Mouse (Mus musculus) retina, embryonic 14.5 days (tissue): ENCODE data around the gene Batf.
A peak's percentile ranks its signal among the peaks of the same experiment; 100 is the strongest.

ENCODE experiments used
- DNase-seq: peaks from one replicate; pipeline ENCODE4 v3.0.0-alpha.2; 2015; ENCODE audit warnings: low spot score

Gene Batf

DNA sequence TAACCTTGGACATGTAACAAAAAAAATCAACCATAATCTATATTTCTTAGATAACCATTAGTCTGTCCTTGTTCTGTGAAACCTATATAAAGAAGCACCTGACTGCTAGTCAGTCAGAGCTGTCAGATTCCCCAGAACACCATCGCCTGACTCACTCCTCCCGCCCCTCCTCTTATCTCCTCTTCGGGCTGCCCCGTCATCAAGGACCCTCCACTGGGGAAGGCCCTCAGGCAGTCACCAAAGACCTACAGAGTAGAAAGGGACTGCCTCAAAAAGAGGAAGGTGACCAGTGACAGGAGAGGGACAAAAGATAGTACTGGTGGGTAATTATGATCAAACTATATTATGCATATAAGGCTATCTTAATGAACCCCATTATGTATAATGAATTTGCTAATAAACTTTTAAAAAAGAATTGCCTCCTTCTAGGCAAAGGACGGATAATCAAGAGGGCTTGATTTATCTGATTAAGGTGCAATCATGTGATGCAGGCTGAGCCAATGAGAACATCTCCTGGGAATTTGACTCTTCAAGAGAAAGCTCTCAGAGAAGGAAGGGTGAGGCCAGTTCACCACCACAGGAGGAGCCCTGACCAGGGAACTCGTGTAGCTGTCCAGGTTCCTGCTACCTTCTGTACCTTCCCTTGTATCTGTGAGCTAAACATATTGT is 40.4 kb downstream of the Batf start:
- DNase-seq, result no peak

DNA sequence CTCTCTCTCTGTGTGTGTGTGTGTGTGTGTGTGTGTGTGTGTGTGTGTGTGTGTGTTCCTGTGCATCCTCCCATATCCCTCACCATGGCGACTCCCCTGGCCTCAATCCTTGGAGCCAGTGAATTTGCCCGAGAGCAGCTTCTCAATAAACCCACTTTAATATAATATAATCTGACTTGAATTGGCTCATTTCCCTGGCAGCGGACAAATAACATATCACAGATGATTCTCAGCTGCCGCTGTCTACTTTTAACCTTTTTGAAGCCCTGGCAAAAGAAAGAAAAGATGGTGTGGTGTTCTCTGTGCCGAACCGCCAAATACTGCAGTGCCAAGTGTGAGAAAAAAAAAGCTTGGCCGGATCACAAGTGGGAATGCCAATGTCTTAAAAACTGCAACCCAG is 41.7 kb downstream of the Batf start:
- DNase-seq, result no peak

DNA sequence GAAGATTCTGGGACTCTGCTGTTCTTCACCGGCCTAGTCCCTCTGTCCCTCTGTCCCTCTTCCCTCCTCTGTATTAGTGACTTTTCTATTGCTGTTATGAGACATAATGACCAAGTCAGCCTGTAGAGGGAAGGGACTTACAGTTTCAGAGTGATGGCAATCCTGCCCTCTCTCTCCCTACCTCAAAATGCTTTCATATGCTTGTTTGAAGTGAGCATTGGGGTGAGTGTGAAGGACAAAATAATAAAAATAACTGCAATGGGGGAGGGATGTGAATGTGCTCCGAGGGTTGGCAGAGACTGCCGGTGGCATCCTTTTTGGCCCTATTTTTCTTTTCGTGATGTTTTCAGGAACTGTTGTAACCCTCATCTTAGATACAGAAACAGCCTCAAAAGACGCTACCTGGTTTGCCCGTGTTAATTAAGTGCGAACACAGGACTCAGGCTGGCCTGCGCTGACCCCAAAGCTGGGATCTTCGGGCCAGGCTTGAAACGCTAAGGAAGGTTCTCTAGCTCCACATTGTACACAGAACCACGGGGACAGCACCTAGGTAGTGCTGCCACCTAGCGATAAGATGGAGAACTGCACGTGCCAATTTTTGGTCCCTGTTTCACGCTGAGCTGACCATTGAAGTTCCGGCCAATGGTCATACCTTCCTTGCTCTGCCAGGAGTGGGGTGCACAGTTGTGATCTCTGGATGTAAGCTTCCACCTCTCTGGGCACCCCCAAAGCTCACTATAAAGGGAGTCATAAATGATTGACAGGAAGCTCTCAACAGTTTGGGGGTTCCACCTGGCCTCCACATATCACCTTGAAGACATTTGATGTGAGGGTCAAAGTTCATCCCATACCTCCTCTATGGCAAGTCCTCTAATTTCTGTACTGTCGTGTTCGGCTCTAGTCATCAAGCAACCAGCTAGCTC is 42.8 kb downstream of the Batf start:
- peak; percentile 88 for DNase-seq

DNA sequence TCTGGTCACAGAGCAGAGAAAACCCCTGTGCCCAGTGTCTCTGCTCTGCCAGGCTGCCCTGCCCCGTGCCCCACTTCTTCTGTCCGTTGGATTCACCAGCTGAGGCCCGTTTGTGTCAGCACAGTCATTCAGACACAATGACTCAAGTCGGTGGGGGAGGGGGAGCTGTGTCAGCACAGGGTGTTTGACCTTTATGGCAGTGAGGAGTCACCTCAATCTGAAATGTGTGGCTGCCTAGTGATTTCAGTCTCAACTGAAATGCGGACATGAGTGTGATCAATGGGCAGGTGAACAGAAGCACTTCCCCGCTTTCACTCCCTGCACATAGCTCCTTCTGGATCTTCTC is 43.4 kb downstream of the Batf start:
- no peak for DNase-seq

DNA sequence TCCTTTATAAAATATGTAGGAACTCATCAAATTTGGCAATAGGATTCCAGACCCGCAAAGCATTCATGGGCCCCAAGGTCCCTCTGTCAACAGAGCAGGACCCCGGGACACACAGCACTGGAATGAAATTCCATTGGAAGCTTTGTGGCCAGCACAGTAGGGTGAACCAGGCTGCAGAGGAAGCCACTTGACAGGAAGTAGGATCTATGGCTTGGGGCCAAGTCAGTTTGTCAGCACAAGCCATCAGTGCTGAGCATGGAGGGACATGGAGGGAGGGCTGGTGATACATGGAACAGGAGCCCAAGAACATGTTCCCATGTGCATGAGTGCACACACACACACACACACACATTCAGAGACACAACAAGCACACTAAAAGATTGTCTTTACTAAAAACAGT is 49.7 kb downstream of the Batf start:
- no peak for DNase-seq

DNA sequence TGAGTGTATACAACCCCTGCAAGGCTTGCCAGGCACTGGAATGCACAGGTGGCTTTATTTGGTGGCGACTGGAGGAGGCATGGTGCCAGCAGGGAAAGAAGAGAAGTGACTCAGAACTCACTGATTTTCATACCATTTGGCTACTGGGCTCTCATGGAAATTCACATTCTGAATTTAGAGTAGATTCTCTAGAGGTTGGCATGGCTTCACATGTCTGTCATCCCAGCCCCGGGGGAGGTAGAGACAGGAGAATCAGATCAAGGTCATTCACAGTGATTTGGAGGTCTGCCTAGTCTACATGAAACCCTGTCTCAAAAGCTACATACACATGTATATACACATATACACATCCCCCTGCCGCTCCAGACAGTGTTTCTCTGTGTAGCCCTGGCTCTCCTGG is 50.5 kb downstream of the Batf start:
- DNase-seq, result no peak

DNA sequence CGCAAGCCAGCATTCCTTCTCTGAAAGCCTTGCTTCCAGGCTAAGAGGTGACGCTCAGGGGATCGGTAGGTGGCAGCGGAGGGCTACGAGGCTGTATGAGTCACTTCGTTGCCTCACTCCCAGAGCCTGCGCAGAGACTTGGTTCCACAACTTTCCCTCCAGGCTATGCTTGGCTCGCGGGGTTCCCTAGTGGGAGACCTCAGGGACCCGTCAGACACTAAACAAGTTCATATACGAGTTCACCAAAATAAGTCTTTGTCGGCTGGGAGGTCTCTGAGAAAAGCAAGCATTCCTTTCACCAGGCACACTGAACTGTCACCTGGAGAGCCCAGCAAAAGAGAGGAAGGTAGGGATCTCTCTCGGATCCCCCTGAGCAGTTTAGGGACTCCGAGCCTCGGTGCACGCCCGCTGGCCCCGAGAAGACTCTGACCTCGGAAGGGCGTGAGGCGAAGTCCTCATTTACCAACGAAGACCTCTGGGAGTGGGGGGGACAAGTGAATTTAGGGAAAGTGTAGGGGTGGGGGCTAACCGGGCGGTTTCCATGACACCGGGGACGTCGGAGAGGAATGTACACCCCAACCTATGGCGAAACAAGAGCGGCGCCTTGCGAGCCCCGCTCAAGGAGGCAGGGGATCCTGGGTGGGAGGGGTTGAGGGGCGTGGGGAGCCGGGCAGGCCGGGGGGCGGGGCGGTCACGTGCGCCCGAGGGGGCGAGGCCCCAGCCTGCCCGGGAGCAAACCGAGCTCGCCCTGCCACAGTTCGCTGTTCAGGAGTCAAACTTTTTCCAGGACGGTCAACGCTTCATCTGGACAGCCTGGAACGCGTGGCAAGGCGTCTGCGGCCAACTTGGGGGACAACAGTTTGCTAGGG is 59.6 kb downstream of the Batf start, which contains the start of gene Flvcr2:
TSS of gene Flvcr2 (plus strand) at position 713 of the 869 bp plus-strand sequence.
- DNase-seq, result peak; percentile 81

DNA sequence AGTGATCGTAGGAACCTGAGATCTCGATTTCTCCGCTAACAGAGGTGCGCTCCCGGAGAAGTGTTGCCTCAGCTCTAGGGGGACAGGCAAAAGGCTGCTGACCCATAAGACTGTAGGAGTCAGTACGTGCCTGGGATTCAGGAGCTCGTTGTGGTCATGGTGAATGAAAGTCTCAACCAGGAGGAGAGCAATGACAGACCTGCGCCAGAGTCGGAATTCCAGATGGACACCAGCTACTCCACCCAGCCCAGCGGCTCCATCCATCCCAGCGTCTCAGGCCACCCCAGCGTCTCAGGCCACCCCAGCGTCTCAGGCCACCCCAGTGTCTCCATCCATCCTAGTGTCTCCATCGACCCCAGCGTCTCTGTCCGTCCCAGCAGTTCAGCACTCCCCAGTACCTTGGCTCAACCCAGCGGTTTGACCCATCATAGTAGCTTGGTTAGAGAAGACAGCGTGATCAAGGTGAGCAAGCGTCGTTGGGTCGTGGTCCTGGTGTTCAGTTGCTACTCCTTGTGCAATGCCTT is 60.3 kb downstream of the Batf start:
- DNase-seq, result no peak

DNA sequence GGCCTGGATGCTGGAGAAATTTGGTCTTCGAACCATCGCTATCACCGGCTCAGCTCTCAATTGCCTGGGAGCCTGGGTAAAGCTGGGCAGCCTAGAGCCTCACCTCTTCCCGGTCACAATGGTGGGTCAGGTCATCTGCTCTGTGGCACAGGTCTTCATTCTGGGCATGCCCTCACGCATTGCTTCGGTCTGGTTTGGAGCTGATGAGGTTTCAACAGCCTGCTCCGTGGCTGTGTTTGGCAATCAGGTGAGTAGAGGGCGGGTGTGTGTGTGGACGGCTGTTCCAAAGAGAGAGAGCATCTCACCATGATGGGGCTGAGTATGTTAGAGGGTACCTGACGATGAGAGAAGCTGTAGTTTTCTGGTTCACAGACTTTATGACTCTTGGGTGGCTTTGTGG is 60.9 kb downstream of the Batf start:
- no peak for DNase-seq

DNA sequence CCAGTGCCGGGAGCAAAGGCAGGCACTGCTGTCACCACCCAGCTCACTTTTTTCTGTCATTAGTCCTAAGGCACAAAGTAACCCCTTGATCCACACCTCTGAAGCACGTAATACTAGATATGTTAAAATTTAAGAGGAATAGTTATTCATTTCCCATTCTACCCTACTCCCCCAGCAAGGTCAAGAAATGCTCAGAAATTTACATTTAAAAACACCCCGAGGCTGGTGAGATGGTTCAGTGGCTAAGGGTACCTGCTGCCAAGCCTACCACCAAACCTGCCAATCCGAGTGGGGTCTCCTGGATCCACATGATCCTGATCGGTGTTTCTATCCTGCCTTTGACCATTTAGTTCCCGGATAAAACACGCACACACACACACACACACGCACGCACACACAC is 63.4 kb downstream of the Batf start:
- DNase-seq, result no peak

DNA sequence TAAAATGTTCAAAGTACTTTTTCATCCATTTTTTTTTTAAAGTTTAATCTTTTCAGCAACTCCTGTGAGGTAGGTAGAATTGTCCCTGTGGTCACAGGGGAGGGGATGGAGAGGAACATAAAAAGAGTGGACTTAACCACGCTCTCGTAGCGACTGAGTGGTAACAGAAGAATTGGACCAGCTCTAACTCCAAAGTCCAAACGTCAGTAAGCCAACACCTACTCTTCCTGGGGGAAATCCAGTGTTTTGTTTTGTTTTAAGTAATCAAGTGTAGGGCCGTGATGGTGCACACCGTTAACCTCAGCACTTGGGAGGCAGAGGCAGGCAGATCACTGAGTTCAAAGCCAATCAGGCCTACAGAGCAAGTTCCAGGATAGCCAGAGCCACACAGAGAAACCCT is 65.6 kb downstream of the Batf start:
- no peak for DNase-seq

DNA sequence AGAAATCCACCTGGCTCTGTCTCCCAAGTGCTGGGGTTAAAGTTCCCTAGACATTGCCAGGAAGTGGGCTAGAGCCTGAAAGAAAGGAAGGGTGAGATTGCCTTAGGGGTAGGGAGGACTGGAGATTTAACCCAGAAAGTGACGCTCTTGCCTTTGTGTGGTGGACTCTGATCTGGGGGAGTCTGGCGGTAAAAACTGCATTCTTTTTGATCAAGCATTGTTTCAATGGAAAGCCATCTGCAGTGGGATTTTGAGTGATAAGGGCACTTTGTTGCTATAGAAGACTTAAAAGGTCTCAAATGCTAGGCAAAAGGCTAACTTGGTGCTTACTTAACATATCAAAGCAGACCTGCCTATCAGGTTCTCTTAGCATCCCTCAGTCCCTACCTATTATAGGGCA is 66.8 kb downstream of the Batf start:
- DNase-seq, result no peak

DNA sequence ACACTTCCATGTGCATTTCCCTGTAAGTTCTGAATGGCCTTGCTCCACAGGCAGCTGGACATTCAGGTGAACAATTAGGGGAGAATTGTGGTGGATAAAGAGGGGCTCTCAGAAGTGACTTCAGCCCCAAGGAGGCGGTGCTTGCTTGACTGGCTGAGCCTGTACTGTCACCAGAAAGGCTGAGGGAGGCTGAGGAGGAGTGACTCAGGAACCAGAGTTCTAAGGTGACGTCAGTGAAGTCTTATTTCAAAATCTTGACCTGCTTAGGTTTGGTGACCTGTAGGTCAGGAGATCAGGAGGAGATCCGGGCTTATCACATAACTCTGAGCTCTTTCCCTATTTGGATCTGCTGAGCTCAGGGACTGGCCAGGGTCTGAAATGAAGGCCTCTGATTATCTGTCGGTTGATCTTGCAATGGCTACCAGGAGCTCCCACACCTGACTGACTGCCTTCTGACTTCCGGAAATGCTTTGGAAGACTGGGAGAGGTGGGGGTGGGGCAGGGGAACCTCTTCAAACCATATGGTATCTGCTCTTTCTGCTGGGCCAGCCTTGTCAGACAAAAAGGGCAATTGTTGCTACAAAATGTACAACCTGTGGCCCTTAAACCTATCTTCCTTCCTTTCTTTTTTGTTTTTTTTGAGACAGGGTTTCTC is 68.3 kb downstream of the Batf start:
- DNase-seq, result no peak

DNA sequence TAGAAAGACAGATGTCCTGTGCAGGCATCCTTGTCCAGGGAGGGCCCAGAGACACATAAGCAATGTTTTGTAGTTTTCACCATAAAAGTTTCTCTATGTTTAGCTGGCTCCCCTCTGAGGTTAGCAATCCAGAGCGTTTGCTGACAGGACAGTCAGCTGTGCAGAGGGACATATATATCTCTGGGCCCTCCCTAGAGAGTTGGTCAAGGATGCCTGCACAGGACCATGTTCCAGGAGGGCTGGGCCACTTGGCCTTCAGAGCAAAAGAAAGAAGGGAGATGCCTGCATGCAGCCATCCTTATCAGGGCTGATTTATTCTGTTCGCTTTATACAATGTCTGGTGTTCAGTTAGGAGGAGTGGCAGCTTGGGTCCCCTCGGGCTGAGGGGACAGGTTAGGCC is 70.0 kb downstream of the Batf start:
- DNase-seq, result no peak

DNA sequence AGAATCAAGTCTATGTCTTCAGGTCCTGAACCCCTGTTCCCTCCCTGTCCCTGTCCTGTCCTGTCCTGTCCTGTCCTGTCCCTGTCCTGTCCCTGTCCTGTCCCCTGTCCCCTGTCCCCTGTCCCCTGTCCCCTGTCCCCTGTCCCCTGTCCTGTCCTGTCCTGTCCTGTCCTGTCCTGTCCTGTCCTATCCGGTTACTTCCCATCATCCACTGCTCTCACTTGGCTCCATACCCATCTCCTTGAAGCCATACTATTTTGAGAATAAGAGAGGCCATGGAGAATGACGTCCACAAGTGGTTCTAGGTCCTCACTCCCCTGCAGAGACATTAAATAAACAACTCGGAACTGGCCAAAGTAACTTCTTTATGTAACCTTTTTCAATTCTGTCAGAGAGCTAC is 70.6 kb downstream of the Batf start:
- no peak for DNase-seq
